Mouse (Mus musculus) cerebellum, postnatal 4 days (tissue): Measurements from ENCODE around the gene Lrrtm4.

ENCODE experiments used
- DNase-seq, 2 experiments: peaks; one replicate each; pipeline ENCODE4 v3.0.0; 2022; ENCODE audit warnings: low spot score in 2 of 2, mixed read lengths in 1 of 2

Lrrtm4 gene

GRCm38 (mm10) chr6:80018765-80019164 is at the start of gene Lrrtm4:
Gene Lrrtm4, plus strand, starts transcription at chr6:80018877.
- peak in 1 of 2 experiments; percentile 27 for DNase-seq

DNA sequence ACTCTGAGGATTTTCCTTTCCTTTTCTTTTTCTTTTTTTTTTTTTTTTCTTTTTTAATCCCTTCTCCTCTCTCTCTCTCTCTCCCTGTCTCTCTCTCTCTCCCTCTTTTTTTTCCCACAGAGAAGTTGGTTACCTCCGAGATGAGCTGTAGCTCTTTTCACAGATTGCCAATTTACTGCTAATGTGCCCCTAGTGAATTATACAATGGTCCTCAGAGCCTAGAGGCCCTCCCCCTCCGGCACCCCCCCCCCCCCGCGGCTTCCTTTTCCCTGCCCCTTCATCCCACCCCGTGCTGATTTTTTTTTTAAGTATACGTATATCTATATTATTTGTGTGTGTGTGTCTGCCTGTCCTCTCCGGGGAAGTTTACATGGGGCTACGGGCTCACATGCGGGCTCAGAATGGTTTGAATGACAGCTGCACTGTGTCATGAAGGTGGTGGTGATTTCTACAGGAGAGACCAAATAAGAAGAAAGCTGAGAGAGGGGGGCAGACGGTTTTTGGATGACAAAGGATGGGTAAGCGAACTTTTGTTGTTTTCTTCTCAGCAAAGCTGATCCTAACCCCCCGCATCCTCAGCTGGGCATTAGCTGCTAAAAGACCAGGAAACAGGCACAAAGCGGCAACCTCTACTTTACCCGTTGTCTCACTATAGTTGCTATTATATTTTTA is 648 bp downstream of the Lrrtm4 start:
- no peak for DNase-seq

GRCm38 (mm10) chr6:80019861-80020230 is 1.2 kb downstream of the Lrrtm4 start:
- DNase-seq = no peak

DNA sequence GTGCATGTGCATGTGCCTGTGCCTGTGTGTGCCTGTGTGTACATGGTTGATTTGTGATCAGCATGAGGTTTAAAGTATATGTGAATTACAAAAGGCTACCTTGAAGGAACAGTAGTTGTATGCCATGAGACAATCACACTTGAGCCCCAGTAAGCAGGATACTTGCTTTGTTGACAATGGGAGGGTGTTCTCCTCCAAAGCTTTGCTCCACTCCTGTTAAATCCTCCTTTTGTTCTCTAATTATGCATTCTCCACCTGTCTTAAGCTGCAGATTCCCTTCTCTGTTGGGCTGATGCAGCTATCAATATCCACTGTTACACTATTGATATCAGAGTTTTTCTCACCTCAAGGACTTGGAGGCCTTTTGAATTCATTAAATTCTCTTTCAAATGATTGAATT is 38.2 kb downstream of the Lrrtm4 start:
- DNase-seq = no peak

DNA sequence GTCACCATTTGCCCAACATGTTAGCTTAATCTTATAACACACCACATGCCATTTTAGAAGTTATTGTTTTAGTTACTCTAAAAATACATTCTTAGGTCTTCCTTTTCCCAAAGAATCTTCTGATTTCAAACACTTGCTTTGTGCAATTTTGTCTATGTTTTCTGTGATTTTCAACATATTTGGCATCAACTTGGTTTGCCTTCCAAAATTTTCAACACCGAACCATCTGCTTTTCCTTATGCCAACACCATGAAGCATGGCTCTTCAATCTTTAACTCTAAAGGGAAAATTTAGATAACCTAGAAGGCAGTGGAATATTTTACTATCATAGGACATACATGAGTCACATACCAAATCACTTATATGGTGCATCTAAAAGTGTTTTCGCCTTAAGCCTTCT is 59.3 kb downstream of the Lrrtm4 start:
- DNase-seq = no peak

- no peak for DNase-seq
Measured at GRCm38 (mm10) chr6:80079290-80079689, 60.6 kb downstream of the Lrrtm4 start.

DNA sequence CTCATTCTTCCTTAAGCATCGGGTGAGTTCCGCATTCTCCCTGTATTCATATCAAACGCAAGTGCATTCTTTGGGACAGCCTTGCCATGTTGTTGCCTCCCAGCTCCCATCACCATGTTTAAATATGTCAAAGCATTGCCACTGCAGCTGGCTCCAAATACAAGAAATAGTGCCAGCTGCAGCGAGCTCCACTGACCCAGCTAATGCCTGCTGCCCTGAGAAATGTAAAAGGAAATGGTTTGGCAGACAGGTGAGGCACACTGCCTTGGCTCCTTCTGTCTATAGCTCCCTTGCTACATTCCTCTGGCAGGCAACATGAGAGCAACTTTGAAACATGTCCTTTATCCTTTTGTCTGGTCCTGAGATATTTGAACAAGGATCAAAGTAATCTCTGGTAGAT is 76.2 kb downstream of the Lrrtm4 start:
- no peak for DNase-seq

GRCm38 (mm10) chr6:80105343-80105742 is 86.7 kb downstream of the Lrrtm4 start:
- no peak for DNase-seq

DNA sequence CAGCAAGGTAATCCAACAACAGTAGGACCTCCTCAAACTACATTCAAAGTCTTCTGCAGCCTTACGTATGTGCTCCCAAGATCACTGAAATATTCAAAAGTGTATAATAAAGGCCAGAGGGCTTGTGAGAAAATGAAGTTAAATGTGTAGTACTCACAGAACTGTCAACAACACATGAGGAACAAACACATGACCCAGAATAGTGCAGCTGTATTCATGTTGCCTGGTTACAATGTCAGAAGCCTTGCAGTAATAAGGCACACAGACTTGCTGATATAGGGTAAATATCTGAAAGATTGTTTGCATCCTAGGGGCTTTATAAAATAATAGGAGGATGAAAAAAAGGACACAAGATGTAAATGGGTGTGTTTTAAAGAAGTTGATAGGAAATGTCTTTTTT is 87.2 kb downstream of the Lrrtm4 start:
- DNase-seq = no peak

DNA sequence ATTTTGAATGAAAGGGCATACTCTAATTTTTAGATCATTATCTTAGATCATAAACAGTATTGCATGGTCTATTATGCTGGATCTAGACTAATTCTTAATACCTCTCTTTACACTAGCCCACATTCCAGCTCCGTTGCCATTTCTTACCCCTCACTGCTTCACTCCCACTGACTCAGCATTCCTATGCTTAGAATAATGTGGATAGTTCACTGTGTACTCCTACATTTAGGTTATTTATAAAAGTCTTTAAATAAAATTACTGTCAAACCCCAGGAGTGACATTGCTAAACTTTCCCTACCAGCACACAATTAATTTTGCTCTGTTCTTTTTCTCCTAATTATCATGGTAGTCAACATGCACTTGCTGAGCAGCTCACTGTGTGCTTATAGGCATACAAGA is 107.7 kb downstream of the Lrrtm4 start:
- no peak for DNase-seq

- no peak for DNase-seq
Measured at GRCm38 (mm10) chr6:80162585-80162984, 143.9 kb downstream of the Lrrtm4 start.

DNA sequence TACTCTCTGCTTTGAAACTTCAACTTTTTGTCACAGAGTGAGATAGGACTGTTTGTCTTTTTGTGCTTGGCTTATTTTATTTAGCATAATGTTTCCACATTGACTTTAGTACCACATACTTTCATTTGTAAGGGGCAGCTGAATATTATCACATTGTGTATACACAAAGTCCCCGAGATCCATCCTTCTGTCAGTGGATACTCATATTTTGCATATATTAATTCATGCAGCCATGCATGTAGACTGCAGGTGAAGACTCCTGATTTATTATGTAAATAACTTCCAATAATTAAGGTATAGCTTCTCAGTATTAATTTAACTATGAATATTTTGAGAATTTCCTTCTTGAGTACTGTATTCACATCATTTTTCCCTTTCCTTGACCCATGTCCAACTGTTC is 163.2 kb downstream of the Lrrtm4 start:
- DNase-seq = no peak

- no peak for DNase-seq
Measured at GRCm38 (mm10) chr6:80182353-80182752, 163.7 kb downstream of the Lrrtm4 start.

- no peak for DNase-seq
Measured at GRCm38 (mm10) chr6:80185489-80186113, 166.9 kb downstream of the Lrrtm4 start.

GRCm38 (mm10) chr6:80186791-80187190 is 168.1 kb downstream of the Lrrtm4 start:
- no peak for DNase-seq

DNA sequence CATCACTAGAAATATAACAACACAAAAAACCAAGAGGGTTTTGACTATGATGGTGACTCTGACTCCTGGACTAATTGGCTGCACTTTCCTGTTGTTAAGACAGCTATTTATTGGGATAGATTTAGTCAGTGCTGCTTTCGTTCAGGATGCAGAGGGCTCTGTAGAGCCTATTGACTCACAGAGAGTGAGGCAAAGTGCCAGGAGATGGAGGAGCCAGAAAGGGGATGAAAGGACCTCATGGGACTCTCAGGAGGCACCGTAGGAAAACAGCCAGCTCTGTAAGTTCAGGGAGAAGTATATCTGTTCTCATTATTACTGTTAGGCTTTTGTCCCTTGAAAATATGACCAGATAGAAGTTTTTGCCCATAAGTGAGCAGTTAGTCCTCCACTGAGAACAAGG is 190.8 kb downstream of the Lrrtm4 start:
- peak in 1 of 2 experiments; percentile 3 for DNase-seq

DNA sequence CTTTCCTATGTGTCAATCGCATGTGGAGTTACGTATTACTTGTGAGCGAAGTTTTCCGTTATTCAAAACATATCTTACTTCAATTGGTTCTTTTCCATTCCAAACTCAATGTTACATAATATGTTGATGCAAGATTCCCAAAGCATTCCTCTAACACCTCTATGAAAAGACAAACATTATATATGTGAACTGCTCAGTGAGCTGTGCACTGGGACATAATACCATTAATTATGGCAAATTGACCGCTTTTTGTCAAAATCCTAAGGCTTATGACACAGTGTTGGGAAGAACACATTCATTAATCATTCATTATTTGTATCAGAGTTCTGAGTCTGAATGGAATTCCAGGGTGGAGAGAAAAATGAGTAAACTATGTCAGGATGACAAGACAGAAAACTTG is 191.6 kb downstream of the Lrrtm4 start:
- no peak for DNase-seq

- no peak for DNase-seq
Measured at GRCm38 (mm10) chr6:80261595-80261994, 242.9 kb downstream of the Lrrtm4 start.

DNA sequence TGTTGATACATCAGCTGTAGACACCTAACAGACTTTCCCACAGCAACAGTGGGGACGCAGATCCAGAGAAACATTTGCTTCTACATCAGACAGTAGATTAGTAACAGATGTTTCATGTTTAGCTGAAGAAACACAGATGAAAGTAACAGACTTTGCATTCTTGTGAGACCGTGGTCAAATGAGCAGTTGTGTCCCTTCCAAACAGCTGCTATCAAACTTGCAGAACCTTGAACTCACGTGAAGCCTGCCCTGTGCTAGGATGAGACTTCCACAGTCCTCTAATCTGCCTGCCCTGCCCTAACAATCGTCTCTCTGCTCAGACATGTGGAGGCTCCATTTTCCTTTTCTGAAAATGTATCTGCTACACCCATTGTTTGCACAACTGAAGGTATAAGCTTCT is 245.3 kb downstream of the Lrrtm4 start:
- DNase-seq = no peak

- no peak for DNase-seq
Measured at GRCm38 (mm10) chr6:80264584-80264983, 245.9 kb downstream of the Lrrtm4 start.

GRCm38 (mm10) chr6:80265746-80266145 is 247.1 kb downstream of the Lrrtm4 start:
- no peak for DNase-seq

DNA sequence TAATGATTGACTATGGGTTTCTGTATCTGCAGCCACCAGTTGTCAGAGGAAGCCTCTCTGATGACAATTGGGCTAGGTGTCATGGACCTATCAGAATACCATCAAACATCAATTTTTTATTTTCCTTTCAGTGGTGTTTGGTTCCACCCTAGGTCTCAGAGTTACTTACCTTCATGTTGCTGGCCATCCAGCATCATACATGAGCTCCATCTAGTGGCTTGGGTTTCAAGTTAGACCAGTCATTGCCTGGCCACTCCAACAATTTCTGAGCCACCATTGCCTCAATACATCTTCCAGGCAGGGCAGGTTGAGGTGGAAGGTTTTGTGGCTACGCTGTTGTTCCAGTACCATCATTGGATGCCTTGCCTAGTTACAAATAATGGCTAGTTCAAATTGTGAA is 268.3 kb downstream of the Lrrtm4 start:
- DNase-seq = no peak

GRCm38 (mm10) chr6:80301871-80302270 is 283.2 kb downstream of the Lrrtm4 start:
- no peak for DNase-seq

- no peak for DNase-seq
Measured at GRCm38 (mm10) chr6:80303568-80303967, 284.9 kb downstream of the Lrrtm4 start.
